Mouse (Mus musculus): ENCODE measurements around the gene Rasa2. TPM values are rescaled to one million over a fixed set of nuclear protein-coding genes. Genes with fewer than 3 reads are reported as not detected.
"Not testable (repeated sequence)": the region's sequence is repeated elsewhere in the genome, so short reads cannot be mapped to it uniquely, and the experiment has no call there.

Gene Rasa2
- polyA plus RNA-seq, 1 experiment = 1.2 TPM

GRCm38 (mm10) chr9:96538916-96539315 lies 92.5 kb downstream of the Rasa2 start:
- H3K27me3 ChIP-seq (ENCODE audit: control insufficient read depth, insufficient read depth, insufficient read length) = no peaks in the 10 kb centered on the region
- no peak overlapping the region for H3K4me2 ChIP-seq (ENCODE audit: low read depth)
- no peaks in the 10 kb centered on the region for H3K36me3 ChIP-seq (ENCODE audit: control insufficient read depth, insufficient read depth)
- H3K79me2 ChIP-seq (ENCODE audit: control insufficient read depth, insufficient read depth) = no peaks in the 10 kb centered on the region
- TF ChIP-seq CEBPB (IDR thresholded peaks at IDR 0.05; ENCODE audit: insufficient read depth, poor library complexity, severe bottlenecking) (no peak), USF1 (IDR thresholded peaks at IDR 0.05; ENCODE audit: low read depth) (no peak), MYOG (IDR thresholded peaks at IDR 0.05; ENCODE audit: control insufficient read depth in 1 of 3, insufficient read depth in 1 of 3, insufficient read length in 2 of 3, low read depth in 2 of 3) (no peak), POLR2AphosphoS2 (IDR thresholded peaks at IDR 0.05; ENCODE audit: insufficient read length, low read depth) (no peak), MAX (IDR thresholded peaks at IDR 0.05; ENCODE audit: low read depth) (no peak), TCF3 (IDR thresholded peaks at IDR 0.05; ENCODE audit: insufficient read length, low read depth) (no peak), REST (IDR thresholded peaks at IDR 0.05; ENCODE audit: insufficient read depth, insufficient read length) (no peak), TCF12 (IDR thresholded peaks at IDR 0.05; ENCODE audit: insufficient read depth, poor library complexity, severe bottlenecking) (no peak), E2F4 (IDR thresholded peaks at IDR 0.05; ENCODE audit: insufficient read depth) (no peak), MYOD1 (IDR thresholded peaks at IDR 0.05; ENCODE audit: control insufficient read depth in 1 of 3, insufficient read length in 2 of 3, low read depth in 2 of 3) (no peak), SRF (IDR thresholded peaks at IDR 0.05; ENCODE audit: control insufficient read depth, insufficient read length, low read depth) (no peak), POLR2A (IDR thresholded peaks at IDR 0.05; ENCODE audit: insufficient read length, low read depth) (no peak)
- H3K4me3 ChIP-seq = no peak overlapping the region
- no peak overlapping the region for H3ac ChIP-seq (ENCODE audit: control insufficient read depth, insufficient read length)

GRCm38 (mm10) chr9:96537615-96537919 lies 93.8 kb downstream of the Rasa2 start:
- Histone ChIP-seq H3K4me3 (no peak overlapping the region), H3ac (ENCODE audit: control insufficient read depth, insufficient read length) (no peak overlapping the region), H3K36me3 (ENCODE audit: control insufficient read depth, insufficient read depth) (no peaks in the 10 kb centered on the region), H3K79me2 (ENCODE audit: control insufficient read depth, insufficient read depth) (no peaks in the 10 kb centered on the region), H3K27me3 (ENCODE audit: control insufficient read depth, insufficient read depth, insufficient read length) (no peaks in the 10 kb centered on the region), H3K4me2 (ENCODE audit: low read depth) (peak overlapping the region; percentile 53)
- TF ChIP-seq MAX (IDR thresholded peaks at IDR 0.05; ENCODE audit: low read depth) (no peak), TCF12 (IDR thresholded peaks at IDR 0.05; ENCODE audit: insufficient read depth, poor library complexity, severe bottlenecking) (no peak), USF1 (IDR thresholded peaks at IDR 0.05; ENCODE audit: low read depth) (no peak), E2F4 (IDR thresholded peaks at IDR 0.05; ENCODE audit: insufficient read depth) (no peak), REST (IDR thresholded peaks at IDR 0.05; ENCODE audit: insufficient read depth, insufficient read length) (no peak), SRF (IDR thresholded peaks at IDR 0.05; ENCODE audit: control insufficient read depth, insufficient read length, low read depth) (no peak), MYOG (IDR thresholded peaks at IDR 0.05; ENCODE audit: control insufficient read depth in 1 of 3, insufficient read depth in 1 of 3, insufficient read length in 2 of 3, low read depth in 2 of 3) (no peak), CEBPB (IDR thresholded peaks at IDR 0.05; ENCODE audit: insufficient read depth, poor library complexity, severe bottlenecking) (no peak), MYOD1 (IDR thresholded peaks at IDR 0.05; ENCODE audit: control insufficient read depth in 1 of 3, insufficient read length in 2 of 3, low read depth in 2 of 3) (no peak), POLR2AphosphoS2 (IDR thresholded peaks at IDR 0.05; ENCODE audit: insufficient read length, low read depth) (no peak), TCF3 (IDR thresholded peaks at IDR 0.05; ENCODE audit: insufficient read length, low read depth) (no peak), POLR2A (IDR thresholded peaks at IDR 0.05; ENCODE audit: insufficient read length, low read depth) (no peak)

GRCm38 (mm10) chr9:96536895-96537614 lies 94.4 kb downstream of the Rasa2 start:
- Histone ChIP-seq H3K36me3 (ENCODE audit: control insufficient read depth, insufficient read depth) (no peaks in the 10 kb centered on the region), H3K4me3 (no peak overlapping the region), H3ac (ENCODE audit: control insufficient read depth, insufficient read length) (no peak overlapping the region), H3K79me2 (ENCODE audit: control insufficient read depth, insufficient read depth) (no peaks in the 10 kb centered on the region), H3K4me2 (ENCODE audit: low read depth) (peak overlapping the region; percentile 53), H3K27me3 (ENCODE audit: control insufficient read depth, insufficient read depth, insufficient read length) (no peaks in the 10 kb centered on the region)
- no peak for TF ChIP-seq E2F4 (IDR thresholded peaks at IDR 0.05; ENCODE audit: insufficient read depth)
- no peak for TF ChIP-seq USF1 (IDR thresholded peaks at IDR 0.05; ENCODE audit: low read depth)
- TF ChIP-seq MYOD1 (IDR thresholded peaks at IDR 0.05; ENCODE audit: control insufficient read depth in 1 of 3, insufficient read length in 2 of 3, low read depth in 2 of 3) = peak in 1 of 3 experiments; percentile 38
- TF ChIP-seq POLR2A (IDR thresholded peaks at IDR 0.05; ENCODE audit: insufficient read length, low read depth) = peak; percentile 64
- peak in 1 of 3 experiments; percentile 27 for TF ChIP-seq MYOG (IDR thresholded peaks at IDR 0.05; ENCODE audit: control insufficient read depth in 1 of 3, insufficient read depth in 1 of 3, insufficient read length in 2 of 3, low read depth in 2 of 3)
- TF ChIP-seq TCF3 (IDR thresholded peaks at IDR 0.05; ENCODE audit: insufficient read length, low read depth) = no peak
- no peak for TF ChIP-seq TCF12 (IDR thresholded peaks at IDR 0.05; ENCODE audit: insufficient read depth, poor library complexity, severe bottlenecking)
- TF ChIP-seq POLR2AphosphoS2 (IDR thresholded peaks at IDR 0.05; ENCODE audit: insufficient read length, low read depth) = peak; percentile 41
- no peak for TF ChIP-seq MAX (IDR thresholded peaks at IDR 0.05; ENCODE audit: low read depth)
- no peak for TF ChIP-seq SRF (IDR thresholded peaks at IDR 0.05; ENCODE audit: control insufficient read depth, insufficient read length, low read depth)
- TF ChIP-seq REST (IDR thresholded peaks at IDR 0.05; ENCODE audit: insufficient read depth, insufficient read length) = no peak
- TF ChIP-seq CEBPB (IDR thresholded peaks at IDR 0.05; ENCODE audit: insufficient read depth, poor library complexity, severe bottlenecking) = no peak

- not testable (repeated sequence) for H3K4me2 ChIP-seq (ENCODE audit: low read depth); H3ac ChIP-seq (ENCODE audit: control insufficient read depth, insufficient read length); H3K27me3 ChIP-seq (ENCODE audit: control insufficient read depth, insufficient read depth, insufficient read length); H3K79me2 ChIP-seq (ENCODE audit: control insufficient read depth, insufficient read depth); H3K36me3 ChIP-seq (ENCODE audit: control insufficient read depth, insufficient read depth); H3K4me3 ChIP-seq
Observed at GRCm38 (mm10) chr9:96536093-96536492, 95.3 kb downstream of the Rasa2 start.

DNA sequence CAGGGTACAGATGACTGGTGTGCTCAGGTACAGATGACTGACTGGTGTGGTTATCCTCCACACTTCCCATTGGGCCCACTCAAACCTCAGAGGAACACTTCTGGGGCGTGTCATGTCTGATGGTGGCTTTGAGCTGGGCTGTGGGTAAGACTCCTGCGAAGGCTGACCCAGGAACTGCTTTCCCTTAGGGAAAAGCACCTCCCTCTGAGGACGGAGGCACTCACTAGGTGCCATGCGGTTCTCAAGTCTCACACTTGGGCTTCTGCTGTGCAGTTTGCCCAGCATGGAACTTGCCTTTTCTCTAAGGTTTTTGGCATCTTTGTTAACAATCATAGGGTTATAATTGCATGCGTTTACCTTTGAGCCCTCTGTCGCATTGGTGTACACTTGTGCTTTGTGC lies 96.0 kb downstream of the Rasa2 start:
- Histone ChIP-seq H3K36me3 (ENCODE audit: control insufficient read depth, insufficient read depth) (no peaks in the 10 kb centered on the region), H3K4me3 (no peak overlapping the region), H3K27me3 (ENCODE audit: control insufficient read depth, insufficient read depth, insufficient read length) (no peaks in the 10 kb centered on the region), H3ac (ENCODE audit: control insufficient read depth, insufficient read length) (no peak overlapping the region), H3K4me2 (ENCODE audit: low read depth) (no peak overlapping the region), H3K79me2 (ENCODE audit: control insufficient read depth, insufficient read depth) (no peaks in the 10 kb centered on the region)
- TF ChIP-seq TCF3 (IDR thresholded peaks at IDR 0.05; ENCODE audit: insufficient read length, low read depth) = no peak
